Mouse (Mus musculus) ES-E14 (cell line): Measurements from ENCODE around the gene Hcn1. TPM values are rescaled to one million over a fixed set of nuclear protein-coding genes. Genes with fewer than 3 reads are reported as not detected.
"Not testable (repeated sequence)": the region's sequence is repeated elsewhere in the genome, so short reads cannot be mapped to it uniquely, and the experiment has no call there.

Source experiments
- DNase-seq: peaks from one replicate; pipeline ENCODE4 v3.0.0-alpha.2; 2013; ENCODE audit warnings: low read depth, low spot score
- H3K27ac ChIP-seq: 2 replicates; pipeline ENCODE4 v1.5.1; 2012; ENCODE audit warnings: low read depth, mild to moderate bottlenecking, low read length, moderate library complexity, mixed read lengths; ENCODE audit not compliant: poor library complexity, insufficient read depth, severe bottlenecking
- H3K36me3 ChIP-seq: 2 replicates; pipeline ENCODE4 v1.6.1; 2012; ENCODE audit warnings: mild to moderate bottlenecking, low read length, moderate library complexity, mixed read lengths; ENCODE audit not compliant: control insufficient read depth, poor library complexity, insufficient read depth, severe bottlenecking
- H3K4me1 ChIP-seq, 2 experiments: fragments of 150-350 bp in 1 of 2; sonication (generic) in 1 of 2; 2 replicates each; pipeline ENCODE4 v1.6.1; 2012; ENCODE audit warnings: low read length in 2 of 2, mild to moderate bottlenecking in 1 of 2, mixed read lengths in 1 of 2; ENCODE audit not compliant: control insufficient read depth in 2 of 2, insufficient read depth in 2 of 2, poor library complexity in 1 of 2
- H3K4me3 ChIP-seq, 2 experiments: fragments of 150-350 bp in 1 of 2; sonication (generic) in 1 of 2; 2 replicates each; pipeline ENCODE4 v1.5.1; 2012; ENCODE audit warnings: low read length in 2 of 2, low read depth in 1 of 2, mild to moderate bottlenecking in 1 of 2, mixed read lengths in 1 of 2; ENCODE audit not compliant: insufficient read depth in 1 of 2, poor library complexity in 1 of 2, severe bottlenecking in 1 of 2
- H3K9ac ChIP-seq: 2 replicates; pipeline ENCODE4 v1.6.1; 2012; ENCODE audit warnings: low read depth, mild to moderate bottlenecking, low read length, mixed read lengths; ENCODE audit not compliant: poor library complexity, insufficient read depth, severe bottlenecking
- H3K9me3 ChIP-seq: fragments of 150-350 bp; sonication (generic); 2 replicates; pipeline ENCODE4 v1.6.1; 2012; ENCODE audit warnings: low read depth, mild to moderate bottlenecking, low read length; ENCODE audit not compliant: control insufficient read depth, insufficient read depth
- CHD2 ChIP-seq: IDR thresholded peaks from 2 replicates; pipeline ENCODE4 v1.6.1; 2014; ENCODE audit warnings: mild to moderate bottlenecking, low read depth, low read length, inconsistent platforms
- HCFC1 ChIP-seq: IDR thresholded peaks from 2 replicates; pipeline ENCODE4 v1.6.1; 2012; ENCODE audit warnings: low read length, inconsistent platforms, borderline replicate concordance; ENCODE audit not compliant: insufficient read depth
- MAFK ChIP-seq: IDR thresholded peaks from 2 replicates; pipeline ENCODE4 v1.6.1; 2014; ENCODE audit warnings: mild to moderate bottlenecking, low read depth, low read length, inconsistent platforms; ENCODE audit not compliant: insufficient read depth
- ZC3H11A ChIP-seq: IDR thresholded peaks from 2 replicates; pipeline ENCODE4 v1.6.1; 2012; ENCODE audit warnings: low read depth, mild to moderate bottlenecking, inconsistent platforms, low read length, borderline replicate concordance
- ZNF384 ChIP-seq: IDR thresholded peaks from 2 replicates; pipeline ENCODE4 v1.6.1; 2012; ENCODE audit warnings: low read depth, low read length, inconsistent platforms
- in situ Hi-C, 2 experiments: fragments of 600-800 bp; cut with MboI; formaldehyde crosslinking; loops; one replicate each; pipeline ENCODE4 v1.15.1; 2025; ENCODE audit warnings: low sequenced_read_pairs in 2 of 2, inconsistent platforms in 1 of 2; ENCODE audit not compliant: unreplicated experiment in 2 of 2
- total RNA-seq: library from RNA; depleted of rRNA; stranded (reverse); fragments of 300-350 nt; gene quantifications from 2 replicates; pipeline ENCODE4 v1.2.3, GENCODE M21; 2012

Gene Hcn1
- total RNA-seq, 1 experiment: 0.09 TPM

DNA sequence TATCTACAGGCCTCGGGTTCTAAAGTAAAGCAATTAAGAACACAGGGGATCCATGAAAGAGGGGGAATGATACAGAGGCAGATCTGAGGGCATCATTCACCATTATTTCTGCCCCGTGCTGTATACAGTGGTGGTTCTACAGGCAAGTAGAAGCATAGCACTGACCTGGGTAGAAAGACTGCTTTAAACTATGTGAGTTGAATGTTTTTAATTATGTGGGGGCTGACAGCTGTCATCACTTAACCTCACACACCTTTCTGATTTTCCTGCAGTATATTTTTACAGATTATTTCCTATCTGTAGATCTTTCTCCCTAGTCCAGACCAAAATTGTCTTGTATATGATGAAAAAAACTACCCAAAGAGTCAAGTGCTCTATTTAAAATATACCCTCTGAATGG, 382.2 kb downstream of the Hcn1 start:
- no peak overlapping the region for H3K4me3 ChIP-seq
- H3K9me3 ChIP-seq: no peaks in the 10 kb centered on the region
- H3K4me1 ChIP-seq: no peaks in the 10 kb centered on the region
- DNase-seq: no peak
- in situ Hi-C loops: no loop called here
- H3K9ac ChIP-seq: no peak overlapping the region
- TF ChIP-seq ZC3H11A (no peak), ZNF384 (no peak), CHD2 (no peak), HCFC1 (no peak), MAFK (no peak)
- H3K27ac ChIP-seq: no peak overlapping the region
- H3K36me3 ChIP-seq: no peaks in the 10 kb centered on the region

GRCm38 (mm10) chr13:117999767-118000488, 397.8 kb downstream of the Hcn1 start:
- H3K9ac ChIP-seq: no peak overlapping the region
- TF ChIP-seq ZC3H11A: no peak
- no peak for TF ChIP-seq HCFC1
- no peak for TF ChIP-seq CHD2
- TF ChIP-seq MAFK: no peak
- no peak for TF ChIP-seq ZNF384
- no peak overlapping the region for H3K27ac ChIP-seq
- no peak for DNase-seq
- no peaks in the 10 kb centered on the region for H3K9me3 ChIP-seq
- H3K36me3 ChIP-seq: no peaks in the 10 kb centered on the region
- no peak overlapping the region for H3K4me3 ChIP-seq
- H3K4me1 ChIP-seq: no peaks in the 10 kb centered on the region
- in situ Hi-C loops: no loop called here

GRCm38 (mm10) chr13:118000538-118000937, 398.4 kb downstream of the Hcn1 start:
- in situ Hi-C loops: no loop called here
- no peak for DNase-seq
- H3K4me1 ChIP-seq: no peaks in the 10 kb centered on the region

DNA sequence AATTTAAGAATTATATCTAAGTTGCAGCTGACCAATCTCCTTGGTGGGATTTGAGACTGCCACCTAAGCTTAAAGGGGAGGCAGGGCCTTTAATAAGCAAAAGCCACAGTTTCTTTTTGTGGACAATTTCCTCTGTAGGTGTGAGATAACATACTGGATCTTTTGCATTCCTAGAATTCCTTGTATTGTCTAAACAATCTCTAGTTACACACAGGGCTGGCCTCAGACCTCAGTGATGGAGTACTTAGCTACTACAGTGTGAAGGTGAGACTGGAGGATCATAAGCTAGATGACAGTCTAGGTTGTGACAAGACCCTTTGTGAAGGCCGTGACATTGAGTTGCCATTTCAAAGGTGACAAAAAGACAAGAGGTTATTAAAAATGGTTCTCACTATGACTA, 419.1 kb downstream of the Hcn1 start:
- no peak overlapping the region; the same call in 1 of the 2 replicates for H3K27ac ChIP-seq
- TF ChIP-seq ZNF384 (no peak), HCFC1 (no peak), ZC3H11A (no peak), CHD2 (no peak), MAFK (no peak)
- H3K36me3 ChIP-seq: no peaks in the 10 kb centered on the region
- H3K9me3 ChIP-seq: no peaks in the 10 kb centered on the region
- no peak overlapping the region for H3K4me3 ChIP-seq
- H3K4me1 ChIP-seq: peaks cover 0 to 7% of the 10 kb centered on the region in 2 experiments; a peak in 2 of 4 replicates
- no peak for DNase-seq
- no peak overlapping the region for H3K9ac ChIP-seq
- in situ Hi-C loops: no loop called here

More at GRCm38 (mm10) chr13:118000538-118000937, 398.4 kb downstream of the Hcn1 start:
- no peak overlapping the region for H3K4me3 ChIP-seq
- no peak overlapping the region for H3K9ac ChIP-seq
- no peak overlapping the region for H3K27ac ChIP-seq
- H3K36me3 ChIP-seq: no peaks in the 10 kb centered on the region
- TF ChIP-seq CHD2 (no peak), ZNF384 (no peak), MAFK (no peak), ZC3H11A (no peak), HCFC1 (no peak)
- no peaks in the 10 kb centered on the region for H3K9me3 ChIP-seq

GRCm38 (mm10) chr13:118022891-118023290, 420.8 kb downstream of the Hcn1 start:
- H3K27ac ChIP-seq, H3K9ac ChIP-seq, in situ Hi-C loops, H3K4me3 ChIP-seq, H3K9me3 ChIP-seq, H3K36me3 ChIP-seq, H3K4me1 ChIP-seq: not testable (repeated sequence)
- DNase-seq: peak; percentile 27
